Mouse (Mus musculus) small intestine, adult 2 months (tissue): ENCODE data around the gene Abhd16a.

Experiments
- CTCF ChIP-seq: fragments of 200-500 bp; IDR thresholded peaks from 2 replicates; pipeline ENCODE4 v1.5.1; 2012; ENCODE audit warnings: low read depth, mild to moderate bottlenecking, control low read depth, inconsistent platforms, low read length, moderate library complexity, mixed read lengths; ENCODE audit not compliant: insufficient replicate concordance, insufficient read length; ENCODE audit errors: extremely low read depth
- POLR2A ChIP-seq: fragments of 200-500 bp; IDR thresholded peaks from 2 replicates; pipeline ENCODE4 v1.6.1; 2012; ENCODE audit warnings: low read depth, mild to moderate bottlenecking, control low read depth, inconsistent platforms, low read length, moderate library complexity

GRCm38 (mm10) chr17:35111774-35112173 is 22.7 kb downstream of the Abhd16a start:
- TF ChIP-seq CTCF (no peak), POLR2A (no peak)
